Mouse (Mus musculus) ES-Bruce4 (cell line): Measurements from ENCODE around the gene Tcp10a. TPM values are rescaled to one million over a fixed set of nuclear protein-coding genes. Genes with fewer than 3 reads are reported as not detected.
"Not testable (repeated sequence)": the region's sequence is repeated elsewhere in the genome, so short reads cannot be mapped to it uniquely, and the experiment has no call there.

Experiments used
- H3K27ac ChIP-seq: 2 replicates; pipeline ENCODE4 v1.5.1; 2012; ENCODE audit warnings: low read length, inconsistent platforms; ENCODE audit not compliant: insufficient read depth
- H3K27me3 ChIP-seq: 2 replicates; pipeline ENCODE4 v1.6.1; 2012; ENCODE audit warnings: mild to moderate bottlenecking, low read length, inconsistent platforms; ENCODE audit not compliant: control insufficient read depth, poor library complexity, insufficient read depth, severe bottlenecking
- H3K36me3 ChIP-seq: 2 replicates; pipeline ENCODE4 v1.6.1; 2012; ENCODE audit warnings: inconsistent platforms, mild to moderate bottlenecking, low read length, moderate library complexity; ENCODE audit not compliant: control insufficient read depth, poor library complexity, insufficient read depth, severe bottlenecking
- H3K4me1 ChIP-seq: one replicate; pipeline ENCODE4 v1.8.1; 2011; ENCODE audit warnings: low read length; ENCODE audit not compliant: control insufficient read depth, insufficient read depth
- H3K4me3 ChIP-seq: 2 replicates; pipeline ENCODE4 v1.5.1; 2011; ENCODE audit warnings: low read depth, mild to moderate bottlenecking, low read length
- H3K9ac ChIP-seq: 2 replicates; pipeline ENCODE4 v1.6.1; 2012; ENCODE audit warnings: low read depth, mild to moderate bottlenecking, inconsistent platforms; ENCODE audit not compliant: poor library complexity, severe bottlenecking
- H3K9me3 ChIP-seq: replicated peaks from 2 replicates; pipeline ENCODE4 v1.6.1; 2012; ENCODE audit warnings: mild to moderate bottlenecking, low read length, inconsistent platforms; ENCODE audit not compliant: control insufficient read depth, poor library complexity, insufficient read depth, severe bottlenecking
- polyA plus RNA-seq: library from polyadenylated mRNA; stranded (reverse); fragments of >200 nt; gene quantifications from 2 replicates; pipeline ENCODE4 v1.2.4, GENCODE M21; 2011; ENCODE audit warnings: low read depth; ENCODE audit not compliant: missing spikeins, insufficient read depth, insufficient read length

Gene Tcp10a
- polyA plus RNA-seq, 1 experiment: 0.27 TPM

- not testable (repeated sequence) for H3K27me3 ChIP-seq, H3K9me3 ChIP-seq, H3K4me3 ChIP-seq, H3K9ac ChIP-seq, H3K36me3 ChIP-seq, H3K4me1 ChIP-seq, H3K27ac ChIP-seq
Observed at GRCm38 (mm10) chr17:7359806-7360205, 35.4 kb downstream of the Tcp10a start.

GRCm38 (mm10) chr17:7360749-7361465 lies 36.5 kb downstream of the Tcp10a start:
- not testable (repeated sequence) for H3K4me1 ChIP-seq, H3K9ac ChIP-seq, H3K9me3 ChIP-seq, H3K36me3 ChIP-seq, H3K4me3 ChIP-seq, H3K27ac ChIP-seq, H3K27me3 ChIP-seq

- H3K27me3 ChIP-seq, H3K4me1 ChIP-seq, H3K4me3 ChIP-seq, H3K36me3 ChIP-seq, H3K9ac ChIP-seq, H3K27ac ChIP-seq, H3K9me3 ChIP-seq: not testable (repeated sequence)
Observed at GRCm38 (mm10) chr17:7365615-7366014, 41.2 kb downstream of the Tcp10a start.

- not testable (repeated sequence) for H3K9me3 ChIP-seq, H3K9ac ChIP-seq, H3K4me1 ChIP-seq, H3K36me3 ChIP-seq, H3K27ac ChIP-seq, H3K4me3 ChIP-seq, H3K27me3 ChIP-seq
Observed at GRCm38 (mm10) chr17:7366265-7366664, 41.8 kb downstream of the Tcp10a start.

GRCm38 (mm10) chr17:7366676-7367374 lies 42.4 kb downstream of the Tcp10a start:
- not testable (repeated sequence) for H3K9me3 ChIP-seq, H3K4me3 ChIP-seq, H3K36me3 ChIP-seq, H3K9ac ChIP-seq, H3K4me1 ChIP-seq, H3K27ac ChIP-seq, H3K27me3 ChIP-seq

GRCm38 (mm10) chr17:7369401-7369800 lies 45.0 kb downstream of the Tcp10a start:
- H3K27me3 ChIP-seq, H3K4me1 ChIP-seq, H3K9me3 ChIP-seq, H3K36me3 ChIP-seq, H3K4me3 ChIP-seq, H3K27ac ChIP-seq, H3K9ac ChIP-seq: not testable (repeated sequence)

GRCm38 (mm10) chr17:7371879-7372278 lies 47.4 kb downstream of the Tcp10a start, which contains the start of gene Gm49630:
TSS of gene Gm49630 (minus strand) at chr17:7371979.
- not testable (repeated sequence) for H3K27ac ChIP-seq, H3K27me3 ChIP-seq, H3K9me3 ChIP-seq, H3K4me1 ChIP-seq, H3K36me3 ChIP-seq, H3K9ac ChIP-seq, H3K4me3 ChIP-seq

GRCm38 (mm10) chr17:7376951-7377700 lies 52.7 kb downstream of the Tcp10a start:
- not testable (repeated sequence) for H3K36me3 ChIP-seq, H3K9ac ChIP-seq, H3K27me3 ChIP-seq, H3K27ac ChIP-seq, H3K4me3 ChIP-seq, H3K4me1 ChIP-seq, H3K9me3 ChIP-seq

GRCm38 (mm10) chr17:7377907-7378306 lies 53.5 kb downstream of the Tcp10a start:
- not testable (repeated sequence) for H3K4me1 ChIP-seq, H3K36me3 ChIP-seq, H3K4me3 ChIP-seq, H3K27me3 ChIP-seq, H3K9ac ChIP-seq, H3K9me3 ChIP-seq, H3K27ac ChIP-seq
